Mouse (Mus musculus) heart, postnatal 0 days (tissue): ENCODE results near the gene Khdc4. TPM values are rescaled to one million over a fixed set of nuclear protein-coding genes. Genes with fewer than 3 reads are reported as not detected.
A peak's percentile ranks its signal among the peaks of the same experiment; 100 is the strongest.

Experiments
- ATAC-seq: fragments of 200-750 bp; cut with Nextera tagmentation; 2 replicates; pipeline ENCODE4 v1.8.0; 2017; ENCODE audit warnings: low read depth, moderate number of reproducible peaks, moderate library complexity; ENCODE audit not compliant: insufficient read depth
- DNase-seq: peaks from one replicate; pipeline ENCODE4 v3.0.0-alpha.2; 2016; ENCODE audit warnings: low spot score
- H3K27ac ChIP-seq: fragments of 300-500 bp; sonication (generic); 2 replicates; pipeline ENCODE4 v1.5.1; 2014; ENCODE audit warnings: low read depth, mild to moderate bottlenecking
- H3K27me3 ChIP-seq: fragments of 300-500 bp; sonication (generic); 2 replicates; pipeline ENCODE4 v1.6.1; 2014; ENCODE audit warnings: low read length, mixed read lengths; ENCODE audit not compliant: control insufficient read depth, insufficient read depth
- H3K36me3 ChIP-seq: fragments of 300-500 bp; sonication (generic); replicated peaks from 2 replicates; pipeline ENCODE4 v1.6.1; 2014; ENCODE audit warnings: low read length, mixed read lengths; ENCODE audit not compliant: control insufficient read depth, insufficient read depth
- H3K4me1 ChIP-seq: fragments of 300-500 bp; sonication (generic); 2 replicates; pipeline ENCODE4 v1.6.1; 2014; ENCODE audit warnings: antibody characterized with exemption; ENCODE audit not compliant: control insufficient read depth, insufficient read depth
- H3K4me2 ChIP-seq: fragments of 300-500 bp; sonication (generic); 2 replicates; pipeline ENCODE4 v1.6.1; 2014; ENCODE audit warnings: low read depth, mild to moderate bottlenecking, low read length, moderate library complexity
- H3K4me3 ChIP-seq: fragments of 300-500 bp; sonication (generic); 2 replicates; pipeline ENCODE4 v1.5.1; 2014; ENCODE audit warnings: low read depth, low read length
- H3K9ac ChIP-seq: fragments of 300-500 bp; sonication (generic); replicated peaks from 2 replicates; pipeline ENCODE4 v1.6.1; 2014; ENCODE audit warnings: low read depth, low read length, mixed read lengths
- H3K9me3 ChIP-seq: fragments of 300-500 bp; sonication (generic); replicated peaks from 2 replicates; pipeline ENCODE4 v1.6.1; 2016; ENCODE audit warnings: low read length; ENCODE audit not compliant: control insufficient read depth
- CTCF ChIP-seq: IDR thresholded peaks from 2 replicates; pipeline ENCODE4 v1.5.1; 2016; ENCODE audit warnings: antibody characterized with exemption, control low read depth, low read depth
- EP300 ChIP-seq: IDR thresholded peaks from 2 replicates; pipeline ENCODE4 v1.6.1; 2016; ENCODE audit warnings: antibody characterized with exemption, low read depth
- WGBS: fragments of 180-500 bp; shearing (Covaris S2); extraction: QIAGEN DNeasy Blood & Tissue Kit; methylation state at CpG from one replicate; pipeline ENCODE4 v1.1.7; 2014; 5-methylcytosine and 5-hydroxymethylcytosine counted together
- polyA plus RNA-seq: library from polyadenylated mRNA; unstranded; fragments of >200 nt; fragmentation: Nextera tagmentation; extraction: Ambion mirVana; gene quantifications from 2 replicates; pipeline ENCODE4 v1.2.1, GENCODE M21; 2015
- total RNA-seq: library from RNA; depleted of rRNA; stranded (reverse); fragments of >200 nt; gene quantifications from 2 replicates; pipeline ENCODE4 v1.2.3, GENCODE M21; 2014; ENCODE audit warnings: low replicate concordance

Gene Khdc4
- total and polyA plus RNA-seq, 2 experiments from 2014 or later = 44.4 to 102 TPM

DNA sequence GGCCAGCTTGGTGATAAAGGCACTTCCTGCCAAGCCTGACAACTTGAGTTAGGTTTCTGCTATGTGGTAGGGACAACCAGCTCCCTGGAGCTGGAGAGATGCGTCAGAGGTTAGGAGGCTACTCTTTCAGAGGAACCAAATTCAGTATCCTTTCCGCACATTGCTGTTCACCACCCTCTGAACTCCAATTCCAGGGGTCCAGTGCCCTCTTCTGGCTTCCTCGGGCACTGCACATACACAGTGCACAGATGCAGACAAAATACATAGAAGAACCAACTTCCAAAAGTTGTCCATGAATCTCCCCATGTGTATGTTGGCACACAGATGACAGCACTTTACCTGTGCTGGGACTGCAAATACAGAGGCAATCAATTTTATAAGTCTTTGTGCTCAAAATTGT lies 53.0 kb downstream of the Khdc4 start:
- Histone ChIP-seq H3K4me2 (no peak overlapping the region), H3K36me3 (no peaks in the 10 kb centered on the region), H3K9ac (no peak overlapping the region), H3K4me1 (no peaks in the 10 kb centered on the region), H3K4me3 (no peak overlapping the region), H3K27ac (no peak overlapping the region), H3K27me3 (no peaks in the 10 kb centered on the region), H3K9me3 (no peaks in the 10 kb centered on the region)
- 36% methylated on average over 3 of the region's 3 CpGs for WGBS
- DNase-seq = peak; percentile 58
- peak; percentile 80 for TF ChIP-seq CTCF
- TF ChIP-seq EP300 = no peak
- ATAC-seq = peak; percentile 62; the same call in 1 of the 2 replicates

DNA sequence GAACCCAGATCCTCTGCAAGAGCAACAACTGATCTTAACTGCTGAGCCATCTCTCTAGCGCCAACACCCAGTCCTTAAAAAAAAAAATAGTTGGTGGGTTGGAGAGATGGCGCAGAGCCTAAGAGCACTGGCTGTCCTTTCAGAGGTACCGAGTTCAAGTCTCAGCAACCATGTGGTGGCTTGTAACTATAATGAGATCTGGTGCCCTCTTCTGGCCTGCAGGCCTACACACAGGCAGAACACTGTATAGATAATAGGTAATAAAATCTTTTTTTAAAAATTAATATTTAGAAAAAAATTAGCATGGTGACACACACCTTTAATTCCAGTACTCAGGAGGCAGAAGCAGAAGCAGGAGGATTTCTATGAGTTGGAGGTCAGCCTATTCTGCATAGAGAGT lies 54.5 kb downstream of the Khdc4 start:
- ATAC-seq (no peak), DNase-seq (no peak)
- TF ChIP-seq EP300 = no peak
- peak; percentile 23 for TF ChIP-seq CTCF
- Histone ChIP-seq H3K4me3 (no peak overlapping the region), H3K9me3 (no peaks in the 10 kb centered on the region), H3K4me1 (no peaks in the 10 kb centered on the region), H3K9ac (no peak overlapping the region), H3K27ac (no peak overlapping the region), H3K4me2 (no peak overlapping the region), H3K27me3 (no peaks in the 10 kb centered on the region), H3K36me3 (no peaks in the 10 kb centered on the region)
- 95% methylated on average over 3 of the region's 3 CpGs for WGBS

- H3K4me2 ChIP-seq = no peak overlapping the region
- WGBS = 88% methylated on average over 9 of the region's 9 CpGs
- H3K36me3 ChIP-seq = peaks cover 12% of the 10 kb centered on the region
- no peaks in the 10 kb centered on the region for H3K27me3 ChIP-seq
- H3K27ac ChIP-seq = peak overlapping the region; percentile 35; the same call in 1 of the 2 replicates
- H3K4me1 ChIP-seq = no peaks in the 10 kb centered on the region
- no peak for TF ChIP-seq CTCF
- no peak for TF ChIP-seq EP300
- no peak overlapping the region for H3K9ac ChIP-seq
- DNase-seq (no peak), ATAC-seq (no peak)
- no peak overlapping the region for H3K4me3 ChIP-seq
- H3K9me3 ChIP-seq = peaks cover 7% of the 10 kb centered on the region
Observed at GRCm38 (mm10) chr3:88745534-88745933, 59.9 kb downstream of the Khdc4 start.

- H3K9me3 ChIP-seq = peaks cover 7% of the 10 kb centered on the region
- peak; percentile 67 for ATAC-seq
- WGBS = 74% methylated on average over 14 of the region's 15 CpGs
- no peak for TF ChIP-seq EP300
- TF ChIP-seq CTCF = no peak
- H3K4me3 ChIP-seq = no peak overlapping the region
- H3K9ac ChIP-seq = no peak overlapping the region
- H3K27ac ChIP-seq = peak overlapping the region; percentile 35; the same call in 1 of the 2 replicates
- H3K27me3 ChIP-seq = no peaks in the 10 kb centered on the region
- no peak for DNase-seq
- no peaks in the 10 kb centered on the region for H3K4me1 ChIP-seq
- no peak overlapping the region for H3K4me2 ChIP-seq
- peaks cover 12% of the 10 kb centered on the region for H3K36me3 ChIP-seq
Observed at GRCm38 (mm10) chr3:88746139-88746870, 60.7 kb downstream of the Khdc4 start.

GRCm38 (mm10) chr3:88746871-88747231 lies 61.2 kb downstream of the Khdc4 start:
- no peak overlapping the region for H3K27ac ChIP-seq
- WGBS = 78% methylated on average over 4 of the region's 4 CpGs
- H3K27me3 ChIP-seq = no peaks in the 10 kb centered on the region
- H3K4me3 ChIP-seq = no peak overlapping the region
- H3K9me3 ChIP-seq = peaks cover 7% of the 10 kb centered on the region
- H3K9ac ChIP-seq = no peak overlapping the region
- no peaks in the 10 kb centered on the region for H3K4me1 ChIP-seq
- ATAC-seq = no peak
- peaks cover 12% of the 10 kb centered on the region for H3K36me3 ChIP-seq
- TF ChIP-seq CTCF (no peak), EP300 (no peak)
- no peak for DNase-seq
- no peak overlapping the region for H3K4me2 ChIP-seq

DNA sequence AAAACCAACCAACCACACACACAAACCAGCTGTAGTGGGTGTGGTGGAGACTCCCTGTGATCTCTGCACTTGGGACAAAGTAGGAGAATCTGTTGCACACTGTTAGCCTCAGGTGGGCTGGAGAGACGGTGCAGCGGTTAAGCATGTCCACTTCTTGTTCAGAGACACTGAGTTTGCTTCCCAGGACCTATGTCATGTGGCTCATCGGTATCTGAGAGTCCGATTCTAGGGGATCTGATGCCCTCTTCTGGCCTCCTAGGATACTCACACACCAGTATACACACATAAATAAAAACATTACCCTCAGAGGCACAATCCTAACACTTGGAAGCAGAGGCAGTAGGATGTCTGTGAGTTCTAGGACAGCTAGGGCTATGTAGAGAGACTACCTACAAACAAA lies 68.7 kb downstream of the Khdc4 start:
- Histone ChIP-seq H3K4me1 (peaks cover 13% of the 10 kb centered on the region), H3K4me2 (no peak overlapping the region), H3K4me3 (no peak overlapping the region), H3K27ac (no peak overlapping the region), H3K9ac (no peak overlapping the region), H3K9me3 (no peaks in the 10 kb centered on the region), H3K36me3 (no peaks in the 10 kb centered on the region), H3K27me3 (no peaks in the 10 kb centered on the region)
- DNase-seq (peak; percentile 37), ATAC-seq (no peak)
- TF ChIP-seq CTCF (peak; percentile 45), EP300 (no peak)
- whole genome bisulfite sequencing = 62% methylated on average over 4 of the region's 4 CpGs
